Mouse (Mus musculus) retina, adult 2 months (tissue): ENCODE measurements at regions not wholly inside any gene's neighbourhood (a gene's known extent, or its start where the extent isn't known, plus 50 kb on each side); places are given as distances from the start of the nearest gene placed in this dataset.

ENCODE experiments used
- DNase-seq: peaks from one replicate; pipeline ENCODE4 v3.0.0-alpha.2; 2012; ENCODE audit warnings: low read depth, low spot score

DNA sequence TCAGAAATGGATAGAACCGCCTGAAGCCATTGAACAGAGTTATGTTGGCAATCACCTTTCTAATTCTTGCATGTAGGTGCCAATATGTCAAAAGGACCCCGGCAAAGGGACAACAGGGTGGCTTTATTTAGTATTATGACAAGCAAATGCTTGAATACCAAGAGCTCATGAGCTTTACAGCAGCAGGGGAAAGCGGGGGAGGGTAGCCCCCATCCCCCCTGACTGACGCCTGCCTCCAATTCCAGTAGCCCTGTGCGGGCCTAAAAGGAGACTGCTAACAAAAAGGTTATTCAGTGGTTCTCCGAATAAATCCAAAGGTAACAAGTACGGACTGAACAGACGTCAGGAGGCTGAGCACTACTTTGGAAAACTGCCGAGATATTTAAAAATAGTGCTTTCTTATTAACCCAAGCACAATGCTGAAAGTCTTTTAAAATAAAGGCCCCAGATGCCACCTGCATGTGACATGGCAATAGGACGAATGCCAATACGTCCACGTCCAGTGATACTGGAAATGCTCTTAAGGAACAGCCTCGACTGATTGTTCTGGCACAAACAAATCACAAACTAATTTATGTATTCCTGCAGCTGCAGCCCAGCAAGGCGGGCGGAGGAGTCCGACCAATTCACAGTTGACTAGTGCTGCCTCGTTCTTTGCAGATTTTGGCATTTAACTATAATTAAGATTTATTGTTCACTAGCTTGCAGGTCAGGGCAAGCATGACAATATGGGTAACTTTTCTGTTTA, 771.7 kb upstream of the Car8 start:
- DNase-seq: no peak

DNA sequence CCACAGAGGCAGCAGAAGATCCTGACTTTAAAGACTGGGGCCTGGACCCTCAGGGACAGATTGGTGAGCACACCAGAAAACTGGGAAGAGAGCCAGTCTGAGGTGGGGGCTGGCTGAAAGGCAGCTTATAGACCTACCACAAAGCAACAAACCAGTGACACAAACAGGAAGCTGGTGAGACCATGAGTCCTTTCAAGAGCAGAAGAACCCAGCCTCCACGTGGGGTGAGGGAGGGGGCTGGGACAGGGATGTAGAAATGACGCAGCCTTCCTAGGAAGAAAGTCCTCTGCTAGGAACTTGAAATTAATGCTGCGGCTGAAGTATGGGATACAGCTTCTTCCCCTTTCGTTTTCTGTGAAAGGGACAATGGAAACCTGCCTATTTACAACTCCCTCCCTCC, 770.8 kb upstream of the Car8 start:
- DNase-seq: no peak

DNA sequence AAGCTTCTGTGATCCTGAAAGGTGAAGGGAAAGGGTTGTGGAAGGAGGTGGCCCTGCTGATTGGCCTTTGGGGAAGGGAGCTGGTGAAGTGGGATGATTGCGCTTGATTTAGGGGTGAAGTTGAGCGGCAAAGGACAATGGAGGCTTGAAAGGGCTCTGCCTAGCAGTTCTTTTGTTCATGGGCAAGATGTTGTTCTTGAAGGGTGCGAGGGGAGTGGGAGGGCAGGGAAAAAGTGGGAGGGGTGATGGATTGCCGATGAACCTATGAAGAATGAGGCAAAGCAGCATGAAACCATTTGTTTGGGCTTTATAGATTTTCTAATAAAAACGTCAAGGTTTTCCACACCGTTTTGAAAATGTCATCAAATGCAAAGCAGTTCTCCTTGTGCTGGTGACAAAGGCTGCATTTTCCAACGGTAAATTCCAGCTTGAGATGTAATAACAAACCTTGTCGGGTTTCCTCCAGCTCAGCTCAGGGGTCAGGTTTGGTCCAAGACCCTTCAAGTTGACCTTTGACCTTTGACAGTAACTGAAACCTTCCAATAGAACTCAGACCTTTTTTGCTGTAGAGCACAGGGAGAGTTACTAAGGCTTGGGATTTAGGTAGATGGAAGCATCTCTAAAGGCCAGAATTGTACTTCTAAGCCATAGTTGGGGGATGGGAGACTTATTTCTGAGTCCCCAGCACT, 767.2 kb upstream of the Car8 start:
- DNase-seq: no peak

DNA sequence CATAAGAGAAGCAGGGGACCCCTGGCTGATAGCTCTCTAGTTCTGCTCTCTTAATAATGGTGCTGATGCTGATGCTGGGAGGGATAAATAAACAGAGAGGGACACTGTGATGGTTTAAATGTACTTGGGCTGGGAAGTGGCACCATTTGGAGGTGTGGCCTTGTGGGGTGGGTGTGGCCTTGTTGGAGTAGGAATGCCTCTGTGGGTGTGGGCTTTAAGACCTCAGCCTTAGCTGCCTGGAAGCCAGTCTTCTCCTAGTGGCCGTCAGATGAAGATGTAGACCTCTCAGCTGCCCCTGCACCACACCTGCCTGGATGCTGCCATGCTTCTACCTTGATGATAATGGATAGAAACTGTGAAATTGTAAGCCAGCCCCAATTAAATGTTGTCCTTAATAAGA, 765.0 kb upstream of the Car8 start:
- DNase-seq: no peak

DNA sequence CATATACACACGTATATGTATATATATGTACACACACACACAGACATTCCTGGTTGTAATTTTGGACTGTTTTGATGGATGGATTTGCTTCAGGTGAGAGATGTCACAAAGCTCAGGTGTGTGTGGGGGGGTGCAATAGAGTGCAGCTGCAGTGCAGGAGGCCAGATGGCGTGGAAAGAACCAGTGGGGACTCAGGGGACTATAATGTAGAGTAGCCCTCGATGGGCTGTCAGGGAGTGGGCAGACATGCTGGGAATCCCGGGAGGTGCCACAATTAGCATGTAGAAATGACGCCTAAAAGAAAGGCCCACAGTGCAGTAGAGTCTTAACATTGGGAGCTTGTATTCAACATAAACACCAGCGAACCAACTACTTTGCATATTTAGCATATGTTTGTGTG, 763.5 kb upstream of the Car8 start:
- no peak for DNase-seq

DNA sequence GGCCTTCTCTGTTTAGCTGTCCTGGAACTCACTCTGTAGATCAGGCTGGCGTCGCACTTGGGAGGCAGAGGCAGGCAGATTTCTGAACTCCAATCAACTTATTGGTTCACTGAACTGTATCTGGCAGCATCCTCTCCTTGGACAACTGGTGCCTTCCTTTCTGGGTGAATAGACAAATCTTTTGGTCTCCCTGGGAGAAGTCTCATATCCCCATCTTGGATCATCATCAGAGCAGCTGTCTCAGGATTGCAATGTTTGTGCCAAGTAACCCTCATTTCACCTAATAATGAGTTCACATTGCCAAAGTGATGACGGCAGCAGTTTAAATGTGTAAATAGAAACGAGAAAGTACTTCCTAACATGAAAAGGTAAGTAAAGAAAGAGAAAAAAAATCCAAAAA, 759.8 kb upstream of the Car8 start:
- DNase-seq: no peak

DNA sequence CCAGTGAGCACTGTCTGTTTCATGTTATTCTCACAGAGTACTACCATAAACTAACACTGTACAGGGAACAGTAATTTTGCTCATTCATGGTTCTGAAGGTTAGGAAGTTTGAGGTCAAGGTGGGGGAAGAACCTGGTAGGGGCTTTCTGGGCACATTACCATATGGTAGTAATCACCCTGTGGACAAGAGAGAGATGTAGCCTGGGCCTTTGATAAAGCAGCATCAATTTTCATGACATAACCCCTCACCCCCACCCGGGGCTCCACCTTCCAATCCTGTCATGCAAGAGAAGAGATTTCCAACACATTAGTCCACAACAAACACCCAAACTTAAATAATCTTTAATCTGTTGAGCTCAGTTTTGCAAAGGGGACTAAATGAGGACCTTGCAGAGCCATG, 753.3 kb upstream of the Car8 start:
- no peak for DNase-seq

DNA sequence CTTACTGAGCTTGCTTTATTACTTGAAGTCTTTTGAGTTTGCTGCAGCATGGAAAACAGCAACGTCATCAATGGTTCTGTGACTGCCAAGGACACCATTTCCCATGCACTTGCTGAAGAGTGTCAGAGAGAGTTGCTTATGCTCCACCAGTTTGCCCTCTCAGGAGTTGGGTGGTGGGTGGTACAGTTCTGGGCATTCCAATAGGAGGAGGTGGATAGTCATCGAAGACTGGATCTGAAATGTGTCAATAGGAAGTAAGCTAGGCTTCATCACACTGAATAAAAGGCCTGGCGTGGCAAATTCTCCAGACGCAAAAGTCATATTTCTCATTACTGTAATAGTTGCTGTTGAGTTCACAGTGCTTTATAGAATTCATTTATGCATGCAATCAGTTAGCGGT, 751.7 kb upstream of the Car8 start:
- no peak for DNase-seq

DNA sequence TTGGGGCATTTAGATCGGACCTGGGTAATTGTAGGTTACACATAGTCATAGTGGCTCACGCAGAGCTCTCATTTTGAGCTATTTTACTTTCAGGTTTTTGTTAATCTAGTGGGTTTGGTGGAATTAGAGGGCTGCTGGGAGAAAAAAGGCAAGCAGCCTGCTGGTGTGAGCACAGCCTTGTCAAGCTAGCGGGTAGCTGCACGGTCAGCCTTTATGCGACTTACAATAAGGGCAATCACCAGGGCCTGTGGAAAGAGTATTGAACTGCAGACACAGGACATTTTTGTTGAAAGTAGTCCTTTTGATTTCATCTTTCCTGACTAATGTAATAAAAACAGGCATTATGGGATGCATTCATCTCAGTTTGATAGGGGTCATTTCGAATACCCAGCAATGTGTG, 750.8 kb upstream of the Car8 start:
- no peak for DNase-seq

DNA sequence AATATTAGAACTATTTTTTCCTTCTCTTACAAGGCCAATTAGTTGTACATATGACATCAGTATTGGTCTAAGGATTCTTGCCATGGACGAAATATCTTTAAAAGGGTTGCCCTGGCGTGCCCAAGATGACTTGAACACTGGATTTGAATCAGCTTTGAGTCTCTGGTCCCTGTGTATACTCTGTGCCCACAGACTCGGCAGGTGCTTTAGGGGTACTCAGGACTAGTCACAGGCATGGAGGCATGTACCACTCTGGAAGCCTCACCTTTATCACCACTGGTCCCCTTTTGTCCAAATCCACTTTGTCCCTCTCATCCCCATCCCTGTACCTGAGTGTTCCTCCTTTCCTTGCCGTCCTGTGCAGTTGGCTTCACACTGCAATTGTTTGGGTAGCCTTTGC, 750.3 kb upstream of the Car8 start:
- DNase-seq: no peak

DNA sequence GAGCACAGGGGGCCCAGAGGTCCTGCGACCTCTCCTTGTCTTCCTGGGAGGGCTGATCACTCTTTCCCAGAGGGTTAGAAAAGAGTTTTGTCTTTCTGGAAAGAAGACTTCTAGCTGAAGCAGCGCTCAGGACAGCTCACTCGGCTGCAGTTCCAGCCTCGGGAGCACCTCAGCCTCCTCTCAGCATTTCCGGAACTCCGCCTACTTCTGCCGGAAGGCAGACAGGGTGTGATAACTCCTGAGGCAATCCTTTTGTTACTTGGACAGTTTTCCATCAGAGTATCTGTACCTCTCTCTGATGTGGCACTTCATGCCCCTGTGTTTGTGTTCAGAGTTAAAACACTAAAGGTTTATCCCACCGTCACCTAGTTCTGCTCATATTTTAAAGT, 749.5 kb upstream of the Car8 start:
- no peak for DNase-seq

DNA sequence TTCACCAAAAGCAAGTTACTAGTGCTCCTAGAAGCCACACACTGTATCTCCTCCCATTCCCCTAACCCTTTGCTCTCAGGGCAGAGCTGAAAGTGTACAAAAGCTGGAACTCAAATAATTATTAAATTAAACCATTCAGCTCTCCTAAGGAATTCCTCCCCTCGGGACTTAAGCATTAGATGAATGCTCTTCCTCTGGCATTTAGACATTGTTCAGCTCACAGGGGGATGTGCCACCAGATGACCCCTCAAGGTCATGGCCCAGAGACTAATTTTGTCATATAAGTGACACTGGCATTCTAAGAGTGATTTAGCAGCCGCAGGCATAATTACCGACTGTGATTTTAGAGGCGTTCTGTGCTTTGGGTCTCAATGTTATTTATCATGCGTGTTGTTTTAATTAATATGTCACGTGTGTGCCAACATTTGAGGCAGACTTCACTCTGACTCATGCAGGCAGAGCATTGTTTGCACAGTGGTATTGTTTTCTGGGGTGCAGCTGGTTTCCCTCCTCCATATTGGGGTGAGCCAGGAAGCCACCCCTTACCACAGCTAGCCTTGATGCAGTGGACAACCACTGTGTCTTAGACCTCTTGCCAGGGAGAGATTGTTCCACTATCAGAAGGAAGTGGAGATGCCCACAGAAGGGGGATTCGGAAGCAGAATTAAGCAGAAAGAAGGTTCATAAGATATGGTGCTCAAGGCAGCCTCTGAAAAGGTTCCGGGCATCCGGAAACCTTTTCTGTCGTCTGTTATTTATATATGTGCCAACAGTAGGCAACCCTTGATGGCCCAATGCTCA, 748.9 kb upstream of the Car8 start:
- no peak for DNase-seq

DNA sequence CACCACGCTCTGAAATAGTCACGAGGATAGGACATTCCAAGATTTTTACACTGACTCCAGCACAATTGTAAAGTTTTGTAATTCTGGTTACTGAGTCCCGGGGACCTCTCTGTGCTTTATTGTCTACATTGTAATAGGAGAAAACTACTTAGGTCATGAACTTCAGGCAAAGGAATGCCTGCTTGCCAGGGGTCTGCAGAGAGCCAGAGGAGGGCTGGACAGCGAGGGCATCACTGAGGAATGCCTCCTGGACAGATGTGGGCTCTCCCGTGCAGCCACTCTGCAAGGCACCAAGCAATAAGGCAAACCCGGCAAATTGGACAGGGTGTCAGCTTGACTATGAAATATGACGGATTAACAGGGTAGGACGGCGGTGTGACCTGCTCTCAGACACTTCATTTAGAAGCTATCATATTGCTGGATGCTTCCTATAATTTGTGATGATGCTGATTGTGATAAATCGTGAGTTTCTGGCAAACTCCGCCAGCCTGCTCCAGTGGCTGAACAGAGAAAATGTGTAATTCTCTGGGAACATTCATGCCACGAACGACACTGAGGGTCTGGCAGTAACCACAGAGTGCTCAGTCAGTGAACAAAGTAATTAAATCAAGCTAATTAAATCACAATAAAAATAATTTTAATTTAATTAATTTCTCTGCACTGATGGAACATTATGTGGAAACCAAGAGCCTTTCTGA, 747.7 kb upstream of the Car8 start:
- no peak for DNase-seq

DNA sequence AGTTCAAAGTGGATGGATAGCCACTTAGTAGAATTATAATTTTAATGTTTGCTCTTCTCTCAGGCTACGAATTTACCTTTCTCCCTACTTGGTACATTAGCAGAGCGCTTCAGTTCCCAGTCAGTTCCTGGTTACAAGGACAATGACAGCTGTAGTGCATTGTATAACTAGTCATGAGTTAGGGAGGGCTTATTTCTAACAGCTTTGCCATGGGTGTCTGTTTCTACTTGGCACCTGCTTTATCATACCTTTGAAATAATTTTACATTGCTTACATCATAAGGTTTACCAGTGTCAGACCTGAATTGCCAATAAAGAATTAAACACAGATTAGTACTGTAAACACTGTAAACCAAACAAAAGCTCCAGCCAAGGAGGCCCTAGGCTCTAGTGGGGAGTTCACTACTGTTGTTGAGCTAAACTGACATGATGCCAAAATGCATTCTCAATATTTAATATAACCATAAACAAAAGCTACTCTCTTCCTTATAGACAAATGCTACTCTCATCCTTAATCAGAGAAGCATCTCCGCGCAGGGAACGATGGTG, 745.3 kb upstream of the Car8 start:
- no peak for DNase-seq

DNA sequence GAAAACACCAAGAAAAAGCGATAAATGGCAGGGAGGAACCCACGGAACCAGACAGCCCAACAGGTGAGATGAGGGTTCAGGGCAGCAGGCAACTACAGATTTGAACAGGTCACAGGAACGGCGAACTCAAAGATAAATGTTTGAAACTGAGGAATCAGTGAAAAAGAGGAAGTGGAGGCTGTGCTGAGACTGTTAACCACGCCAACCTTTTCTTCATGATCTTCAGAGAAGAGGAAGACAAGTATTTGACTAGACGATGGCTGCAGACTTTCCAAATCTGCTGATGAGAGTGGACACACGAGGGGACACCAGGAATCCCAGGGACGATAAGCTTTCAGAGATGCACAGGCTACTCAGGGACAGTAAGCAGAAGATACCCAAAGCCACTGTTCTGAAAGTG, 740.1 kb upstream of the Car8 start:
- no peak for DNase-seq

DNA sequence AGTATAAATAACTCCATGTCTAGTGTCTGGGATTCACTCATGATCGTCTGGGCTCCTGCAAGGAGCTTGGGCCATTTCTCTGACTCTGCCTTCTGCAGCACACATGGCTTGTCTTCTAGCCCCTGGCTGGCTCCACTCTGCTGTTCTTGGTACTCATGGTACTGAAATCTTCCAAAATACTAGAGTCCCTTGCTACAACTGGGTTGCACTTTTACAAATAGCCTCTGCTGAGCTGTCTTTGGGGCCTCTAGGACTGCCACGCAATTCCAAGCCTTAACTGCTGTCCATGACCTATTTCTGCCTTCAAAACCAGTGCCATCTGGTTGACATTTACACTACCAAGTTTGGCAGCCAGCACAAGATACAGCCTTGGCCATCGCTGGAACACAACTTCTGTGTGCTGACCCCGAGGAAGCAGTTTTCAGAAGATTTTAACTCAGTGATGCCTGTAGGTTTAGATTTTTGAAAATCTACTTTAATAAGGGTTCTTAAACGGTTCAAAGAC, 731.2 kb upstream of the Car8 start:
- DNase-seq: no peak

DNA sequence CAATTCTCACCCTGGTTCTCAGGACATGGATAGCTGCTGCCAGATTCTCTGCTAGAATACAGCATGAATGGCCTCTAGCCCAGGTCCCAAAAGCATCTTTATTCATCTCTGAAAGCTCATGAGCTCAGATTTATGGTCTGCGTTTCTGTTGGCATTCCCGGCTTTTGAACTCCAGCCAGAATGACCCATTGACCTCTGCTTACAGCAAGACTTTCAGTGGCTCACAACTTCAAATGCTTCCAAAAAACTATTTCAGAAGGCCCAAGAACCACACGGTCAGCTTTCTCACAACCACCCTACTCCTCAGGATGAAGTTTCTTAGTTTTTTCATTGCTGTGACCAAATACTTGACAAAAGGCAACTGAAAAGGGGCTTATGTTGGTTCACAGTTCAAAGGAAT, 729.9 kb upstream of the Car8 start:
- DNase-seq: no peak

DNA sequence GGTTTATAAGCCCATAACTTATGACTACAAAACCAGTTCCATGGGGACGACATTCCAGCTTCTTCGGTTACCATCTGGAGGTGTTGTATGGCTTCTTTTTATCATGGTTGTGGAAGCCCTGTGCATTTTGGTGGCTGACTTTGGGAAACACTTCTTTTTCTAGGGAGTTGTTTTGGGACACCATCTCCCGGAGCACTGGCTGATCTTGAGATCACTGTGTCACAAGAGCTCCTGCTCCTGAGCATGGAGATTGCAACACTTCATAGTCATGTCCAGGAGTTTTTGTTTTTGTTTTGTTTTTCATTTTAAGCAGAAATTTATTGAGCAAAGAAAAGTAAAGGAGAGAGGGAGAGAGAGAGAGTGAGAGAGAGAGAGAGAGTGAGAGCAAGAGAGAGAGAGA, 729.1 kb upstream of the Car8 start:
- no peak for DNase-seq

DNA sequence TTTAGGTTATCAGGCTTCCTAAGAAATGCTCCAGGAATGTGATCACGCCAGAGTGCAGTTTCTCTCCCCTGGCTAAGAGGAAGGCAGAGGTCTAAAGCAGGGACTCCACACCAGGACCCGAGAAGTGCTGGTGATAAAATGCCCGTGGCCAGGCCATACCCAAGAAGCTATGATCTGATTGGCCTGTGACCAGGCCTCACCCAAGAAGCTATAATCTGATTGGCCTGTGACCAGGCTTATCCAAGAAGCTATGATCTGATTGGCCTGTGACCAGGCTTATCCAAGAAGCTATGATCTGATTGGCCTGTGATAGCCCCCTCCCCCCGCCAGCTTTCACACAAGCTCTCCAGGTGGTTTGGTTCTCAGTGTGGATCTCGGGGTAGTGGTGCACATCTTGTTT, 726.7 kb upstream of the Car8 start:
- DNase-seq: no peak

DNA sequence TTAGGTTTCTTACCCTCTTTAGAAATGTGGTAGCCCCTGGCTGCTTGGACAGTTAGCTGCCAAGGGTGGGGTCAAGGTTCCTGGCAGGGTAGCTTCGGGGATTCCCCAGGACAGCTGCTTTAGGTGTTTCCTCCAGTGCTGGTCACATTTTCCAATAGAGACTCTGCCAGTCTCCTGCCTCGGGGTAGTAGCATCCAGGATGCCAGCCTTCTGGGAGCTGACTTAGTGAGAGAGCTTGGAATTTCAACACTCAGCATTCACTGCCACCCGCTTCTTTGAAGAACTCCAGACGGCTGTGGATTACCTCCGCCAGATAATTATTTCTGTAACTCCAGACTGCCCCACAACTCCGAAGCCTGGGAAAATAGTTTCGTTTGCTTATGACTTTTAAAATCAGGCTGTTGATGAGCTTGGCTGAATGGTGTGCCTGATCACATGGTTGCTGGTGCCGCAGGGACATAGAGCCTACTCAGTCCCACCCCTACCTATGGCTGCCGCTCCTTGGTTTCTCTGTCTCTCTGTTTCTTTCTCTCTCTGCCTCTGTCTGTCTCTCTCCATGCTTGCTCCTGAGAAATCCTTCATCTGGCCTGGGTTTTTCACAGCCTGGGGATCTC, 724.2 kb upstream of the Car8 start:
- no peak for DNase-seq

DNA sequence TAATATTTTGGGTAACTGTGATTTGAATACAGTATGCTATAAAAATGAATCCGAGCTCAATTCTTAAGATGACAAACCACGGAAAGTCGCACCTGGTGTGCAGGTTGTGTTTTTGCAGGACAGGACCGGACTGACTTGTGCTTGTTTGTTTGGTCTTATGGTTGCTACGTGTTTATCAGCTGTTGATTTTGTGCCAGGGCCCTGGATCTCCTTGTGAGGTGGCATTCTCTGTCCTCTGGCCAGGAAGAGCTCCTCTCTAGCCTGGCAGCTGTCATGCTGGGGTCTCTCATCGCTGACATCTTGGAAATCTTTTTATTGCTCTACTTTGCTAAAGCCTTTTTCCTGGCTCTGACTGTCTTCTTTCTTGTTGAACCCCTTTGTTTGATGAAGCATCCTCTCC, 723.0 kb upstream of the Car8 start:
- DNase-seq: no peak
